Mouse (Mus musculus) forebrain, embryonic 11.5 days (tissue): Measurements from ENCODE around the gene Prss56. TPM values are rescaled to one million over a fixed set of nuclear protein-coding genes. Genes with fewer than 3 reads are reported as not detected.

ENCODE experiments used
- ATAC-seq: fragments of 200-750 bp; cut with Nextera tagmentation; replicated peaks from 2 replicates; pipeline ENCODE4 v1.8.0; 2017; ENCODE audit warnings: moderate TSS enrichment; ENCODE audit not compliant: low FRiP score
- DNase-seq: peaks from one replicate; pipeline ENCODE4 v3.0.0-alpha.2; 2017; ENCODE audit warnings: low spot score
- H3K27ac ChIP-seq: fragments of 300-500 bp; sonication (generic); 2 replicates; pipeline ENCODE4 v1.5.1; 2014; ENCODE audit warnings: low read depth, low read length
- H3K27me3 ChIP-seq: fragments of 300-500 bp; sonication (generic); 2 replicates; pipeline ENCODE4 v1.6.1; 2014; ENCODE audit warnings: mild to moderate bottlenecking, low read length, mixed read lengths; ENCODE audit not compliant: control insufficient read depth, insufficient read depth
- H3K36me3 ChIP-seq: fragments of 300-500 bp; sonication (generic); 2 replicates; pipeline ENCODE4 v1.6.1; 2014; ENCODE audit warnings: mild to moderate bottlenecking, low read length, moderate library complexity, mixed read lengths; ENCODE audit not compliant: control insufficient read depth, insufficient read depth
- H3K4me1 ChIP-seq: fragments of 300-500 bp; sonication (generic); replicated peaks from 2 replicates; pipeline ENCODE4 v1.6.1; 2014; ENCODE audit warnings: low read length, mixed read lengths; ENCODE audit not compliant: control insufficient read depth, insufficient read depth
- H3K4me2 ChIP-seq: fragments of 300-500 bp; sonication (generic); 2 replicates; pipeline ENCODE4 v1.6.1; 2014; ENCODE audit warnings: low read depth, mild to moderate bottlenecking, low read length, moderate library complexity, mixed read lengths; ENCODE audit not compliant: severe bottlenecking
- H3K4me3 ChIP-seq: fragments of 300-500 bp; sonication (generic); 2 replicates; pipeline ENCODE4 v1.5.1; 2014; ENCODE audit warnings: low read depth, low read length
- H3K9ac ChIP-seq: fragments of 300-500 bp; sonication (generic); 2 replicates; pipeline ENCODE4 v1.6.1; 2014; ENCODE audit warnings: low read length
- H3K9me3 ChIP-seq: fragments of 300-500 bp; sonication (generic); 2 replicates; pipeline ENCODE4 v1.6.1; 2016; ENCODE audit warnings: low read length, mixed read lengths; ENCODE audit not compliant: control insufficient read depth
- WGBS: fragments of 180-500 bp; shearing (Covaris S2); extraction: QIAGEN DNeasy Blood & Tissue Kit; methylation state at CpG from one replicate; pipeline ENCODE4 v1.1.7; 2014; 5-methylcytosine and 5-hydroxymethylcytosine counted together
- polyA plus RNA-seq: library from polyadenylated mRNA; unstranded; fragments of >200 nt; fragmentation: Nextera tagmentation; extraction: Ambion mirVana; gene quantifications from 2 replicates; pipeline ENCODE4 v1.2.1, GENCODE M21; 2014

The Prss56 gene
- polyA plus RNA-seq, 1 experiment from 2014 or later: not detected

DNA sequence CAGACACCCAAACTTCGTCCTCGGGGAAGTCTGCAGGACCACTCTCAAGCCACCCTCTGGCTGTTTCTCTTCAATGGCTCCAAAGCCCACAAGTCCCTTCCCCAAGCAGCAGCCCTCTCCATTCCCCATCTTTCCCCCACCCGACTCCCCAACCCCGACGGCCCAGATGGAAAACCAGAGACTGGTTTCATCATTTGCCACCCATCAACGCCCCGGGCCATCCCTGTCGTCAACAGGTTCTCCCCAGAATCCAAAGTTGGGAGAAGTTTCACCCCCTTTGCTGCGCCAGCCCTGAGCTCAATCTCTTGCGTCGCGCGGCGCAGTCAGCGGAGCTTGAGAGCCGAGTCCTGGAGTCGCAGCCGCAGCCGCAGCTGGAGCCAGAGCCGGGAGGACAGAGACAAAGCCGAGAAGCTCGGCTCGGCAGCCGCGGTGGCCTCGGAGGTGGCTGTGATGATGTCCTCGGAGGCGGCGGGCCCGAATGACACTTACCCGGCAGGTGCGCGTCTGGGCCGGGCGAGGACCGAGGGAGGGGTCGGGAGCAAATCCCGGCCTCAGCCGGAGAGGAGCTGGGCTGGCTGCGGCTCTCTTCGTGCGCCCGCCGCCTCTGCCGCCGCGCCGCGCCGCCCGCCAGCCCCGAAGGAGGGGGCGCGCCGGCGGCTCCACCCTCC lies 27.4 kb upstream of the Prss56 start:
- DNase-seq (peak; percentile 79), ATAC-seq (peak; percentile 24)
- WGBS: under 1% methylated on average over 31 of the region's 56 CpGs
- Histone ChIP-seq H3K4me2 (peak overlapping the region; percentile 66), H3K36me3 (no peaks in the 10 kb centered on the region), H3K9ac (peak overlapping the region; percentile 52), H3K4me1 (peaks cover 17% of the 10 kb centered on the region), H3K27me3 (peaks cover 71% of the 10 kb centered on the region), H3K27ac (no peak overlapping the region), H3K9me3 (no peaks in the 10 kb centered on the region), H3K4me3 (peak overlapping the region; percentile 37)

- Histone ChIP-seq H3K36me3 (no peaks in the 10 kb centered on the region), H3K4me1 (peaks cover 17% of the 10 kb centered on the region), H3K4me3 (peak within 1 kb of the TSS; percentile 37), H3K27me3 (peaks cover 71% of the 10 kb centered on the region), H3K9me3 (no peaks in the 10 kb centered on the region), H3K9ac (peak within 1 kb of the TSS; percentile 52), H3K4me2 (peak within 1 kb of the TSS; percentile 66), H3K27ac (no peak within 1 kb of the TSS)
- ATAC-seq: peak; percentile 24
- no peak for DNase-seq
- 1% methylated on average over 11 of the region's 12 CpGs for WGBS
These were observed 26.9 kb upstream of the Prss56 start, which contains the start of gene Ecel1 for GRCm38 (mm10) chr1:87156199-87156587. TSS of gene Ecel1 (minus strand) at chr1:87156521.

GRCm38 (mm10) chr1:87159396-87159795 lies 23.7 kb upstream of the Prss56 start:
- H3K27me3 ChIP-seq: peaks cover 40% of the 10 kb centered on the region
- no peak for ATAC-seq
- H3K9me3 ChIP-seq: no peaks in the 10 kb centered on the region
- H3K4me1 ChIP-seq: peaks cover 9% of the 10 kb centered on the region
- no peaks in the 10 kb centered on the region for H3K36me3 ChIP-seq
- no peak overlapping the region for H3K27ac ChIP-seq
- no peak overlapping the region for H3K4me3 ChIP-seq
- H3K9ac ChIP-seq: no peak overlapping the region
- 82% methylated on average over 3 of the region's 3 CpGs for WGBS
- H3K4me2 ChIP-seq: no peak overlapping the region
- no peak for DNase-seq

GRCm38 (mm10) chr1:87164164-87164795 lies 18.8 kb upstream of the Prss56 start:
- H3K27ac ChIP-seq: no peak overlapping the region
- no peaks in the 10 kb centered on the region; the same call in 1 of the 2 replicates for H3K27me3 ChIP-seq
- H3K4me2 ChIP-seq: no peak overlapping the region
- no peaks in the 10 kb centered on the region for H3K36me3 ChIP-seq
- WGBS: 53% methylated on average over 11 of the region's 11 CpGs
- no peak overlapping the region for H3K9ac ChIP-seq
- no peak overlapping the region for H3K4me3 ChIP-seq
- no peaks in the 10 kb centered on the region for H3K4me1 ChIP-seq
- ATAC-seq (peak; percentile 49; the same call in 1 of the 2 replicates), DNase-seq (no peak)
- no peaks in the 10 kb centered on the region for H3K9me3 ChIP-seq

- Histone ChIP-seq H3K27me3 (no peaks in the 10 kb centered on the region; the same call in 1 of the 2 replicates), H3K9me3 (no peaks in the 10 kb centered on the region), H3K4me3 (no peak overlapping the region), H3K27ac (no peak overlapping the region), H3K4me2 (no peak overlapping the region), H3K36me3 (no peaks in the 10 kb centered on the region), H3K4me1 (no peaks in the 10 kb centered on the region), H3K9ac (no peak overlapping the region)
- DNase-seq (no peak), ATAC-seq (peak; percentile 29; the same call in 1 of the 2 replicates)
- 48% methylated on average over 9 of the region's 9 CpGs for WGBS
These were observed 18.3 kb upstream of the Prss56 start for GRCm38 (mm10) chr1:87164796-87165184.

DNA sequence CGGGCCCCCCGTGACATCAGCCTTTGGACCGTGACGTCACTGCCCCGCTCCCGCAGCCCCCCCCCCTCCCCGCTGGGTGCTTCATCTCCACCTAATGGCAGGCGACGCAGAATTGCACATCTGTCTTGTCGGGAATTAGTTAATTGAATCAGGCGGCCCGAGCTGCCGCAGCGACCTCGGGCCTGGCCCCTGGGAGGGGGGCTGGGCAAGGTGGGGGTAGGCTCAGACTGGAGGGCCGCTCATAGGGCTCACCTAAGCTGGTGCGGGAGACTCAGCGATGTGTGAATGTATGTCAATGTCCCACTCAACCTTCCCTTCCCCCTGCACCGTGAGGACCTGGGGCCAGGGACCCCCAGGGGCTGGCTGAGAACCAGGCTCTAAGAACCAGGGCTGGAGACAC lies 12.7 kb upstream of the Prss56 start:
- no peaks in the 10 kb centered on the region; the same call in none of the 2 replicates for H3K27me3 ChIP-seq
- no peak overlapping the region for H3K27ac ChIP-seq

GRCm38 (mm10) chr1:87171312-87171711 lies 11.8 kb upstream of the Prss56 start:
- no peak for ATAC-seq
- no peaks in the 10 kb centered on the region for H3K36me3 ChIP-seq
- no peaks in the 10 kb centered on the region for H3K9me3 ChIP-seq
- H3K27ac ChIP-seq: no peak overlapping the region
- no peak for DNase-seq
- no peak overlapping the region for H3K4me3 ChIP-seq
- H3K27me3 ChIP-seq: no peaks in the 10 kb centered on the region; the same call in none of the 2 replicates
- 97% methylated on average over 1 of the region's 1 CpGs for WGBS
- H3K4me2 ChIP-seq: no peak overlapping the region
- H3K4me1 ChIP-seq: 0 out of 2 replicates have a peak, but pooled peaks cover 7% of the 10 kb centered on the region
- no peak overlapping the region for H3K9ac ChIP-seq

More for the DNA sequence above, 12.7 kb upstream of the Prss56 start:
- H3K4me3 ChIP-seq: no peak overlapping the region
- H3K4me1 ChIP-seq: 0 out of 2 replicates have a peak, but pooled peaks cover 7% of the 10 kb centered on the region
- H3K36me3 ChIP-seq: no peaks in the 10 kb centered on the region
- no peaks in the 10 kb centered on the region for H3K9me3 ChIP-seq
- 0 out of 2 replicates have a peak overlapping the region, but pooled peaks have one; percentile 11 for H3K4me2 ChIP-seq
- DNase-seq (peak; percentile 62), ATAC-seq (peak; percentile 15; the same call in 1 of the 2 replicates)
- WGBS: 8% methylated on average over 19 of the region's 19 CpGs
- H3K9ac ChIP-seq: peak overlapping the region; percentile 23

DNA sequence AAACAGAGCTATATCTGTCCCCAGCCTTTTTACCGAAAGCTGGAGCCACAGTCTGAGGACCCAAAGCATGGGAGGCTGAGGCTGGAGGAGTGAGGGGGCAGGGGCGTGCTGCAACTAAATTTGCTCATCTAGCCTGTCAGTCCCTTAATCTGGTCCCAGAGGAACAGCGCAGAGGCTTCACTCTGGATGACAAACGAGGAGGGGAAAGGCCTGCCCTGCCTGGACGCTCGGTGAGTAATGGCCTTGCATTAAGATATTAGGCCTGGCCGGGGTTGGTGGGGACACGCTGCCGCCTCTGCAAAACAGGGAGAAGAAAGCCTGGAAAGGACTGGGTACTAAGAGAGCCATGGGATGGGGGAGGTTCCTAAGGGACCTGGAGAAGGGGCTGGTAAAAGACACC lies 10.8 kb upstream of the Prss56 start:
- Histone ChIP-seq H3K27me3 (no peaks in the 10 kb centered on the region; the same call in 1 of the 2 replicates), H3K9me3 (no peaks in the 10 kb centered on the region), H3K4me1 (0 out of 2 replicates have a peak, but pooled peaks cover 7% of the 10 kb centered on the region), H3K9ac (no peak overlapping the region), H3K4me2 (no peak overlapping the region), H3K4me3 (no peak overlapping the region), H3K27ac (no peak overlapping the region), H3K36me3 (no peaks in the 10 kb centered on the region)
- ATAC-seq (no peak), DNase-seq (no peak)
- WGBS: 49% methylated on average over 9 of the region's 9 CpGs
